ENCODE assay signal across 8 mouse cellular contexts in genomic region chr4:109676218-109677215, GRCm38 (mm10). TPM values are rescaled to one million over a fixed set of nuclear protein-coding genes. Genes with fewer than 3 reads are reported as not detected.
DNase-seq lines count a peak whose midpoint lies in the region; ATAC-seq and TF ChIP-seq lines count a peak whose summit lies in the region.

TSS of gene Faf1 (plus strand) at chr4:109676588.

- H3K9me3 ChIP-seq in hindbrain, embryonic 16.5 days (ENCODE audit: control insufficient read depth, low read length), result no peaks in the 10 kb centered on the region

- H3K36me3 ChIP-seq in hindbrain, embryonic 16.5 days (ENCODE audit: control insufficient read depth, insufficient read depth, low read length), result no peaks in the 10 kb centered on the region

- under 1% methylated on average over 43 of the region's 107 CpGs for WGBS in hindbrain, embryonic 16.5 days

- DNase-seq in WW6 (ENCODE audit: low read depth, low spot score), result peak; percentile 94
- DNase-seq in cerebellum, postnatal 4 days (ENCODE audit: low spot score in 2 of 2), result peak; percentile 91 to 97
- peak; percentile 97 for DNase-seq in gastrocnemius, adult 18-20 months (ENCODE audit: low spot score)
- peak; percentile 97 for DNase-seq in left cerebral cortex, adult 2 months (ENCODE audit: extremely low spot score in 1 of 2, low spot score in 2 of 2)
- peak; percentile 96 to 98 for DNase-seq in right cerebral cortex, adult 2 months (ENCODE audit: low spot score in 2 of 2)
- DNase-seq in urinary bladder, postnatal 14 days (ENCODE audit: low spot score), result peak; percentile 98

- peaks cover 8% of the 10 kb centered on the region for H3K4me1 ChIP-seq in hindbrain, embryonic 16.5 days (ENCODE audit: control insufficient read depth, insufficient read depth, low read depth, low read length)

- no peaks in the 10 kb centered on the region for H3K27me3 ChIP-seq in hindbrain, embryonic 16.5 days (replicated peaks; ENCODE audit: control insufficient read depth, insufficient read depth, low read length)

- H3K27ac ChIP-seq in hindbrain, embryonic 16.5 days (ENCODE audit: low read depth, low read length), result peak within 1 kb of the TSS; percentile 92
- peak within 1 kb of the TSS; percentile 91 for H3K27ac ChIP-seq in left cerebral cortex, adult 2 months

- peak; percentile 98 for ATAC-seq in hindbrain, embryonic 16.5 days
- peak; percentile 99 for ATAC-seq in megakaryocyte, adult 5-6 weeks (ENCODE audit: poor library complexity, severe bottlenecking)

- TF ChIP-seq CTCF in left cerebral cortex, adult 2 months (IDR thresholded peaks at IDR 0.05), result peak; percentile 46

- H3K4me3 ChIP-seq in hindbrain, embryonic 16.5 days (ENCODE audit: low read length), result peak within 1 kb of the TSS; percentile 68
- peak within 1 kb of the TSS; percentile 91 for H3K4me3 ChIP-seq in left cerebral cortex, adult 2 months

- peak within 1 kb of the TSS; percentile 90 for H3K9ac ChIP-seq in hindbrain, embryonic 16.5 days (ENCODE audit: low read depth, low read length)

- H3K4me2 ChIP-seq in hindbrain, embryonic 16.5 days (ENCODE audit: low read length), result peak within 1 kb of the TSS; percentile 79

- intact Hi-C loops in left cerebral cortex, adult 2 months (cut with DNase I), result loop anchor here (1.0 kb wide), 2 partner anchors 9 to 474 kb away; partner anchors contain the start of genes Cdkn2c and Osbpl9

RNA-seq across cellular contexts. Expression of gene Faf1, which starts in this region (rescaled TPM):
- total RNA-seq in gastrocnemius, adult 18-20 months (2021), result 10 to 100 TPM; 39.8 to 41.3 TPM
- polyA plus RNA-seq in hindbrain, embryonic 16.5 days (2015; fragmentation: Nextera tagmentation; extraction: Ambion mirVana), result 25.0 and 28.1 TPM in 2 replicates
- total RNA-seq in left cerebral cortex, adult 2 months (2021), result 10 to 100 TPM; 24.0 to 24.3 TPM
- total RNA-seq in megakaryocyte, adult 5-6 weeks (2015), result 34.5 and 35.8 TPM in 2 replicates
- total RNA-seq in megakaryocyte, adult 5-6 weeks (2017), result 40.9 and 42.0 TPM in 2 replicates

Comparison
In these comparisons a context has a peak if more than half of its experiments do, and no peak if none do; other contexts are left out.
1. Peak in every context shown above with its lines: DNase-seq, ATAC-seq, H3K4me3 ChIP-seq and H3K27ac ChIP-seq.